Mouse (Mus musculus) urinary bladder, postnatal 36 days (tissue): ENCODE measurements around the gene Irf3.
"Not testable (repeated sequence)": the region's sequence is repeated elsewhere in the genome, so short reads cannot be mapped to it uniquely, and the experiment has no call there.

Experiments
- DNase-seq, 2 experiments: peaks; one replicate each; pipeline ENCODE4 v3.0.0; 2022; ENCODE audit warnings: low spot score in 2 of 2, mixed read lengths in 1 of 2

The Irf3 gene

GRCm38 (mm10) chr7:45007846-45008245, 10.4 kb downstream of the Irf3 start:
- DNase-seq = no peak

- DNase-seq = no peak
These were observed 11.0 kb downstream of the Irf3 start for GRCm38 (mm10) chr7:45008411-45008810.

- no peak for DNase-seq
These were observed 14.6 kb downstream of the Irf3 start for GRCm38 (mm10) chr7:45012011-45012410.

GRCm38 (mm10) chr7:45012824-45013223, 15.4 kb downstream of the Irf3 start:
- DNase-seq = no peak

GRCm38 (mm10) chr7:45013366-45014095, 16.1 kb downstream of the Irf3 start:
- no peak for DNase-seq

GRCm38 (mm10) chr7:45014096-45014451, 16.6 kb downstream of the Irf3 start:
- no peak for DNase-seq

- no peak for DNase-seq
These were observed 18.0 kb downstream of the Irf3 start for GRCm38 (mm10) chr7:45015344-45015956.

GRCm38 (mm10) chr7:45015957-45016612, 18.6 kb downstream of the Irf3 start, which contains the start of gene Scaf1:
Gene Scaf1, minus strand, starts transcription at chr7:45016363.
- DNase-seq = peak; percentile 98 to 100

GRCm38 (mm10) chr7:45016761-45017160, 19.3 kb downstream of the Irf3 start:
- no peak for DNase-seq

GRCm38 (mm10) chr7:45017242-45018061, 20.0 kb downstream of the Irf3 start, which contains the start of gene Rras:
Gene Rras, plus strand, starts transcription at chr7:45017961.
- DNase-seq = peak; percentile 84 to 92

GRCm38 (mm10) chr7:45019031-45019571, 21.7 kb downstream of the Irf3 start:
- peak; percentile 41 to 71 for DNase-seq

GRCm38 (mm10) chr7:45020225-45020624, 22.8 kb downstream of the Irf3 start:
- no peak for DNase-seq

GRCm38 (mm10) chr7:45023711-45024110, 26.3 kb downstream of the Irf3 start:
- not testable (repeated sequence) for DNase-seq

- DNase-seq = no peak
These were observed 27.1 kb downstream of the Irf3 start for GRCm38 (mm10) chr7:45024281-45025248.

GRCm38 (mm10) chr7:45025601-45026220, 28.3 kb downstream of the Irf3 start:
- DNase-seq = peak in 1 of 2 experiments; percentile 41

GRCm38 (mm10) chr7:45026256-45026655, 28.8 kb downstream of the Irf3 start:
- DNase-seq = no peak

- DNase-seq = no peak
These were observed 30.3 kb downstream of the Irf3 start for GRCm38 (mm10) chr7:45027761-45028160.

- DNase-seq = no peak
These were observed 30.9 kb downstream of the Irf3 start for GRCm38 (mm10) chr7:45028351-45028750.

GRCm38 (mm10) chr7:45029995-45030394, 32.5 kb downstream of the Irf3 start:
- no peak for DNase-seq

GRCm38 (mm10) chr7:45030857-45031256, 33.4 kb downstream of the Irf3 start:
- DNase-seq = no peak
